Mouse (Mus musculus): ENCODE data around the gene Csmd2. TPM values are rescaled to one million over a fixed set of nuclear protein-coding genes. Genes with fewer than 3 reads are reported as not detected.
A peak's percentile ranks its signal among the peaks of the same experiment; 100 is the strongest.

Gene Csmd2
- polyA plus RNA-seq, 1 experiment from 2014 or later, result 0.05 TPM

DNA sequence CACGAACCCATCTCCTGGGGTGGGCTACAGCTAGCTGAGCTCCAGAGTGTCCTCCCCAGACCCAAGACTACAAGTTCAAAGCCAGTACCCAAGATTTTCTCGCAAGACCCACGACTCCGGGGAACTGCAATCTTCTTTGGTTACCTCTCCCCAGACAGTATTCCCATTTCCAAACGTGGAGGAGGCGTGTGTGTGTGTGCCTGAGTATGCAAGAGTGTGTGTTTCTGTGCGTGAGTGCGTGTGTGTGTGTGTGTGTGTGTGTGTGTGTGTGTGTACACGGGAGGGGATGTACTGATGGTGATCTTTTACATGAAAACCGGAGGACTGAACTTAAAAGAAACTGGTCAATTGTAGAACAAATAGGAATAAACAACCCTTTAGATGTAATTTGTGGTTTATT lies 387 bp upstream of the Csmd2 start:
- ATAC-seq (no peak), DNase-seq (ENCODE audit: low spot score) (no peak)
- no peaks in the 10 kb centered on the region for H3K36me3 ChIP-seq (ENCODE audit: insufficient read depth, low read length)
- H3K4me1 ChIP-seq (ENCODE audit: insufficient read depth, low read depth, low read length), result no peaks in the 10 kb centered on the region
- TF ChIP-seq EP300 (IDR thresholded peaks at IDR 0.05) (no peak), CTCF (IDR thresholded peaks at IDR 0.05) (no peak)
- peaks cover 44% of the 10 kb centered on the region for H3K27me3 ChIP-seq (replicated peaks; ENCODE audit: insufficient read depth, low read length)
- no peak overlapping the region for H3K9ac ChIP-seq (replicated peaks; ENCODE audit: low read depth)
- WGBS, result 8% methylated on average over 10 of the region's 10 CpGs
- no peaks in the 10 kb centered on the region for H3K9me3 ChIP-seq (ENCODE audit: low read length)
- H3K27ac ChIP-seq (ENCODE audit: low read length), result no peak overlapping the region
- no peak overlapping the region for H3K4me3 ChIP-seq (ENCODE audit: low read depth, low read length)
- no peak overlapping the region for H3K4me2 ChIP-seq (replicated peaks; ENCODE audit: low read depth, low read length)

DNA sequence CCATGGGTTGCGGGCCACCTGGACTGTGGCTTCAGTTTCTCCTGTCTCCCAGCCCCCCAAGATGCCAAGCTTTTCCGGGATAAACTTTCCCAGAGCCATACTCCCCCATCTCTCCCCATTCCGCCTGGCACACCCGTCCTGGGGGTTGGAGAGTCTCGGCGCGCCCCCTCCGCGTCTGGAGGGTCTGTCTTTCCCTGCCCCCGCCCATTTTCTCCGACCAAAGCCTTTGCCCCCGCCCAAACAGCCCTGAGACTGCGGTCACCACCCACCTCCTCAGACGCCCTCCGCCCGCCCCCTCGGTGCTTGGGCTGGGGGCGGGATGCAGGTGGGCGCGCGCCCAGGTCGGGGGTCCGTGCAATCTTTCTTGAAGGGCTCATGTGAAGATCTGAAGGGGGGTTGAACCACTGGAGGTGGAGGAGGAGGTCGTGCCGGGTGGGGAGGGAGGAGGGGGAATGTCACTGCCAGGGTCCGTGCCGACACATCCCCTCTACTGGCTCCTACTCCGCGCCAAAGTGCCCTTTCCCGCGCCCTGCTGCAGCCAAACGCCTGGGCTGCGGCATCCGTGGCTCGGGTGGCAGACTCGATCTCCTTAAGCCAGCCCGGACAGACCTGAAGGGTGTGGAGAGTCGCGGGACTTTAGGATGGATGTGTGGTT lies 996 bp downstream of the Csmd2 start:
- H3K4me2 ChIP-seq (replicated peaks; ENCODE audit: low read depth, low read length), result no peak overlapping the region
- 3% methylated on average over 38 of the region's 39 CpGs for WGBS
- H3K9me3 ChIP-seq (ENCODE audit: low read length), result no peaks in the 10 kb centered on the region
- no peak overlapping the region for H3K4me3 ChIP-seq (ENCODE audit: low read depth, low read length)
- H3K36me3 ChIP-seq (ENCODE audit: insufficient read depth, low read length), result no peaks in the 10 kb centered on the region
- H3K27ac ChIP-seq (ENCODE audit: low read length), result no peak overlapping the region
- DNase-seq (ENCODE audit: low spot score), result no peak
- no peak overlapping the region for H3K9ac ChIP-seq (replicated peaks; ENCODE audit: low read depth)
- H3K4me1 ChIP-seq (ENCODE audit: insufficient read depth, low read depth, low read length), result no peaks in the 10 kb centered on the region
- no peak for TF ChIP-seq CTCF (IDR thresholded peaks at IDR 0.05)
- TF ChIP-seq EP300 (IDR thresholded peaks at IDR 0.05), result no peak
- no peak for ATAC-seq
- H3K27me3 ChIP-seq (replicated peaks; ENCODE audit: insufficient read depth, low read length), result peaks cover 44% of the 10 kb centered on the region

DNA sequence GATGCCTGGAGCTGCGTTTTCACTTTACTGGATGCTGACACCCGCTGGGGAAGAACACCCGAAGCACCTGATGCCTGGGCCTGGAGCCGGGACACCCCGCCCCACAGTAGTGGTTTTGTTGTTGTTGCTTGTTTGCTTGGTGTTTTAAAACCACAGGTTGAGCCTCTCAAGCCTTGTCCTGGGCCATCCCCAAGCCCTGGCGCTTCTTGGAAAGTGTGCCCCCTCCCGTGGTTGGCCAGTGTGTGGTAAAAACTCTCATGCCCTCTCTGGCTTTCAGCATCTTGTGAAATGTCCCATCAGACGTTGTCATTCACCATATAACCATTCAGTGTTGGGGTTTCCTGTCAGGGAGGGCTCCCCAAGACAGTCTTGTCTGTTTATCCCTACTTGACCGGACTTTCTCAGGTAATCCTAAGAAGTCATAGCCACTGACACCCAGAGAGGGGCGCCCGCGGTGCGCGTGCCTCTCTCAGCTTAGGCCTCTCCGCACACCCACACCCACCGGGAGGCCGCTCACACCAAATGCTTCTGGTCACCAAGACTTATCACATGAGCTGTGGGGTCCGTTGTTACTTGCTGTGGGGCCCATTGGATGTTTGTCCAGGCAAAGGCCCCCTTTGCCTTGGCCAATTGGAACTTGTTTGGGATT lies 1.8 kb downstream of the Csmd2 start:
- Histone ChIP-seq H3K4me1 (ENCODE audit: insufficient read depth, low read depth, low read length) (no peaks in the 10 kb centered on the region), H3K4me2 (replicated peaks; ENCODE audit: low read depth, low read length) (no peak overlapping the region), H3K36me3 (ENCODE audit: insufficient read depth, low read length) (no peaks in the 10 kb centered on the region), H3K9me3 (ENCODE audit: low read length) (no peaks in the 10 kb centered on the region), H3K27ac (ENCODE audit: low read length) (no peak overlapping the region), H3K9ac (replicated peaks; ENCODE audit: low read depth) (no peak overlapping the region), H3K27me3 (replicated peaks; ENCODE audit: insufficient read depth, low read length) (peaks cover 44% of the 10 kb centered on the region), H3K4me3 (ENCODE audit: low read depth, low read length) (no peak overlapping the region)
- TF ChIP-seq EP300 (IDR thresholded peaks at IDR 0.05) (no peak), CTCF (IDR thresholded peaks at IDR 0.05) (0 out of 2 replicates have a peak, but pooled peaks have one; percentile 15)
- DNase-seq (ENCODE audit: low spot score) (no peak), ATAC-seq (no peak)
- 11% methylated on average over 18 of the region's 18 CpGs for WGBS

DNA sequence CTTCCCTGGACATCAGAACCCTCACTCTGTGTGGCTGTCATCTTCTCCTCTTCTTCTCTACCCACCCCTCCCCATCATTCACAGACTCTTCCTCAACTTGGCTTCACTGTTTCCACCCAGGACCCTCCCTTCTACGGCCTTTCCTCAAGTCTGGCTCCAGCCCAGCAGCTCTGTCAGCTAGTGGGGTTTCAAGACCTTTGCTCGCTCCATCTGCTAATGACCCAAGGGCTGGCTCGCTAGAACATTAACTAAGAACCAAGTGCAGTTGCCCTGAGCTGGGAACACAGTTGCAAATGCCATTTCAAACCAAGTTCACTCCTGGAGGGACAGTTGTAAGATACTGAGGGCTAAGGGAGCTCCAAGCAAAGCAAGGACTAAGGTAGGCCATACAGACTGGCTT lies 11.6 kb downstream of the Csmd2 start:
- H3K27me3 ChIP-seq (replicated peaks; ENCODE audit: insufficient read depth, low read length), result no peaks in the 10 kb centered on the region
- no peaks in the 10 kb centered on the region for H3K4me1 ChIP-seq (ENCODE audit: insufficient read depth, low read depth, low read length)
- H3K9ac ChIP-seq (replicated peaks; ENCODE audit: low read depth), result no peak overlapping the region
- H3K4me2 ChIP-seq (replicated peaks; ENCODE audit: low read depth, low read length), result no peak overlapping the region
- DNase-seq (ENCODE audit: low spot score) (no peak), ATAC-seq (no peak)
- WGBS, result 69% methylated on average over 3 of the region's 3 CpGs
- H3K27ac ChIP-seq (ENCODE audit: low read length), result no peak overlapping the region
- no peaks in the 10 kb centered on the region for H3K36me3 ChIP-seq (ENCODE audit: insufficient read depth, low read length)
- H3K4me3 ChIP-seq (ENCODE audit: low read depth, low read length), result no peak overlapping the region
- H3K9me3 ChIP-seq (ENCODE audit: low read length), result no peaks in the 10 kb centered on the region
- TF ChIP-seq CTCF (IDR thresholded peaks at IDR 0.05) (no peak), EP300 (IDR thresholded peaks at IDR 0.05) (no peak)

DNA sequence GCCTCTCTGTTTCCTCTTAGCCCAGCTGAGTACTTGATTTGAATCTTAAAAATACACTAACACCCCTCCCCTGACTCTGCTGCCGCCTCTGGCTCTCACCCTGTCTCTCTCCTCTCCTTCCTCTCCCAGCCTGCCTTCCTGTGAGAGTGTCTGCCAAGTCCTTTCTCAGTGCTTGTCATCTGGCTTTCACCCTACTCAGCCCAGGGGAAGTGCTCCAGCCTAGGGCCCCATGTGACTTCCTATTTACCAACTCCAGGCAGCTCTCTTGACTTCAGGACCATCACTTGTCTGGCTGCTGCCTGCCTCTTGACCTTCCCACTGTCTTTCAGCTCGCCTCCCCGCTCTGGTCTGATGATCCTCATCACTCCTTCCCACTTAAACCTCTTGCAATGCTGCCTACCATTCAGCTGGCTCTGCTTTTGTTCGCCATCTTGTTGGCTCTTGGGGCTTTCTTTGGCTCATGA lies 15.0 kb downstream of the Csmd2 start:
- ATAC-seq (no peak), DNase-seq (ENCODE audit: low spot score) (no peak)
- Histone ChIP-seq H3K9me3 (ENCODE audit: low read length) (no peaks in the 10 kb centered on the region), H3K4me2 (replicated peaks; ENCODE audit: low read depth, low read length) (no peak overlapping the region), H3K27ac (ENCODE audit: low read length) (no peak overlapping the region), H3K27me3 (replicated peaks; ENCODE audit: insufficient read depth, low read length) (no peaks in the 10 kb centered on the region), H3K9ac (replicated peaks; ENCODE audit: low read depth) (no peak overlapping the region), H3K36me3 (ENCODE audit: insufficient read depth, low read length) (no peaks in the 10 kb centered on the region), H3K4me3 (ENCODE audit: low read depth, low read length) (no peak overlapping the region), H3K4me1 (ENCODE audit: insufficient read depth, low read depth, low read length) (no peaks in the 10 kb centered on the region)
- WGBS, result 30% methylated on average over 4 of the region's 4 CpGs
- TF ChIP-seq CTCF (IDR thresholded peaks at IDR 0.05), result no peak
- TF ChIP-seq EP300 (IDR thresholded peaks at IDR 0.05), result no peak

DNA sequence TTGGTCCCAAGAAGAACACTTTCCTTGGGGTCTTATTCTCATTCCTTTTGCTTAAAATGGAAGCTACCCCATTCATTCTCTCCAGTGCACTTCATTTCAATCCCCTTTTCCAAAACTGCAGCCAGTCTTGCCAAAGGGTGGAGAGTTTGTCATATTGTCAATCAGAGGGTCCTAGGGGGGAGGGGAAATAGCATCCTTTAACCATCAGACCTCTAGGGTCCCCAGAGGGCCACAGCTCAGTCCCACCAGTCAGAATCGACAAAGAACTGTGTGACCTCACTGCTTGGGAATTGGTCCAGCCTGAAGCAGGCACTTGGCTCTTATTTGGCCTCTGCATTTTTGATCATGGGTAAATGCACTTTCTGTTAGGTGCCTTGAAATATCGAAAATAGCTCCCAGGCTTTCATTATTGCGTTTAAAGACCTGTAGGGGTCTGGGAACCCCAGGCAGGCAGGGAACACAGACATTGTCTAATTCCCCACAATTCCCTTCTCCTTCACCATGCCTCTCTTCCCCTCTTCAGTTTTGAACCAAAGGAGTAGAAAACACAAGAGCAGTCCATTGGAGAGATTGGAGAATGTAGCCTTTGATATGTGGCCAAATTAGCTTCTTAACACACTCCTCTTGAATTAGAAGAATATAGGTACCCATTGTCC lies 17.3 kb downstream of the Csmd2 start:
- 49% methylated on average over 3 of the region's 3 CpGs for WGBS
- Histone ChIP-seq H3K27me3 (replicated peaks; ENCODE audit: insufficient read depth, low read length) (no peaks in the 10 kb centered on the region), H3K4me2 (replicated peaks; ENCODE audit: low read depth, low read length) (no peak overlapping the region), H3K27ac (ENCODE audit: low read length) (no peak overlapping the region), H3K4me1 (ENCODE audit: insufficient read depth, low read depth, low read length) (no peaks in the 10 kb centered on the region), H3K36me3 (ENCODE audit: insufficient read depth, low read length) (no peaks in the 10 kb centered on the region), H3K4me3 (ENCODE audit: low read depth, low read length) (no peak overlapping the region), H3K9ac (replicated peaks; ENCODE audit: low read depth) (no peak overlapping the region), H3K9me3 (ENCODE audit: low read length) (no peaks in the 10 kb centered on the region)
- DNase-seq (ENCODE audit: low spot score) (no peak), ATAC-seq (no peak)
- TF ChIP-seq CTCF (IDR thresholded peaks at IDR 0.05) (no peak), EP300 (IDR thresholded peaks at IDR 0.05) (no peak)
